Mouse (Mus musculus) A20 (cell line): Measurements from ENCODE around the gene Comtd1.

Experiments
- DNase-seq: peaks from one replicate; pipeline ENCODE4 v3.0.0-alpha.2; 2011; ENCODE audit warnings: low read depth, low spot score

Comtd1 gene

GRCm38 (mm10) chr14:21838336-21839017 is 10.3 kb downstream of the Comtd1 start:
- DNase-seq: no peak

GRCm38 (mm10) chr14:21831830-21832403 is 16.9 kb downstream of the Comtd1 start:
- DNase-seq: peak; percentile 79

GRCm38 (mm10) chr14:21830876-21831767 is 17.7 kb downstream of the Comtd1 start:
- peak; percentile 98 for DNase-seq

DNA sequence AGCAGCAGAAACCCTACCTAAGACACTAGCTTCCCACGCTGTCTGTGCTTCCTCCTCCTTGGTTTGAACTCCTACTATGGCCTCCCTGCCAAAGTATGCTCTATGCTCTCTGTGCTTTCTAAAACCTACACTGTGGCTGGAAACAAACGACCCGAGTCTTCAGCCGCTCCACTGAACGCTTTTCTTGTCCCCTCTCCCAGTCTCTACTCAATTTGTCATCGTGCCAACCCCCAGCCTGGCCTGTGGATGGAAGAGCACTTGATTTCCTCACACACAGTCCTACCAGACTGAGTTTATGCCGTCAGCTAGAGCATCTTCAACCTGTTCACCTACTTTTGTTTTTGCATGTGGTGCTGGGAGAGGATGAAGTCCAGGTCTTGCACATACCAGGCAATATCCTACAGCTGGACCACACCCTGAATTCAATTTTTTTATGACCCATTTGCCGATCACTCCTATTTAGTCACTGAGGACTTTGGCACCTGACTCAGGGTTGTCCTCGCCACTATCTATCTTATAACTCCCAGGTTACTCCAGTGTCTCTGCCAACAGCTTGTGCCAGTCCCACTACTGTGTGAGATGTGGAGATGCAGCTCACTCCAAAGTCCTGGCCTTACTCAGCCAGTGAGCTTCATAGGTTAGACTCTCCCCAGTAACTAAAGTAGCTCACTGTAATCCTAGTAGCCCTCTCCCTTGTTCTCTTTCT is 22.8 kb downstream of the Comtd1 start:
- no peak for DNase-seq

DNA sequence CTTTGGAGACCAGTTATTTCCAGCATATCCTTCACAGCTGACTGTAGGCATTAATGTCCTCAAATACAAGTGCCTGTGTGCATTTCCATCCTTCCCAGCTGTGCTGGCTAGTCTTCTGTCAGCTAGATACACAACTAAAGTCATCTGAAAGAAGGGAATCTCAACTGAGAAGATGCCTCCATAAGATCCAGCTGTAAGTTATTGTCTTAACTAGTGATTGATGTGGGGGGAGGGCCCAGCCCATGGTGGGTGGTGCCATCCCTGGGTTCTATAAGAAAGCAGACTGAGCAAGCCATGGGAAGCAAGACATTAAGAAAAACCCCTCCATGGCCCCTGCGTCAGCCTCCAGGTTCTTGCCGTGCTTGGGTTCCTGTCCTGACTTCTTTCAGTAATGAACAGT is 23.8 kb downstream of the Comtd1 start, which contains the start of gene Vdac2:
Gene Vdac2, plus strand, starts transcription at position 301 of the 400 bp plus-strand sequence.
- no peak for DNase-seq

DNA sequence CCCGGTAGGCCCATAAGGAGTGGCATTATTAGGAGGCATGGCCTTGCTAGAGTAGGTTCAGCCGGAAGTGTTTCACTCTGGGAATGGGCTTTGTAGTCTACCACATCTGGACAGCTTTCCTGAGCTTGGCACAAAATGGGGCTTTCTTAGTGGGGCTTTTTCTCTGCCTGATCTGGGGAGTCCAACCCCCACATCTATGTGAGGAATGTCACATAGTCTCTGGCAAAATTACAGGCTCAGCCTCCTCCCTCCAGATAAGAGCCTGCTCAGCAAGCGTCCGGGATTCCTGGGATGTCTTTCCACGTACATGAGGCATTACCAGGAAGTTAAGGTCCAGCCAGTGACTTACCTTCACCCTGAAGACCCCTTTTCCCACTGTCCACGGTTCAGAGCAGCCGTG is 24.9 kb downstream of the Comtd1 start:
- no peak for DNase-seq

DNA sequence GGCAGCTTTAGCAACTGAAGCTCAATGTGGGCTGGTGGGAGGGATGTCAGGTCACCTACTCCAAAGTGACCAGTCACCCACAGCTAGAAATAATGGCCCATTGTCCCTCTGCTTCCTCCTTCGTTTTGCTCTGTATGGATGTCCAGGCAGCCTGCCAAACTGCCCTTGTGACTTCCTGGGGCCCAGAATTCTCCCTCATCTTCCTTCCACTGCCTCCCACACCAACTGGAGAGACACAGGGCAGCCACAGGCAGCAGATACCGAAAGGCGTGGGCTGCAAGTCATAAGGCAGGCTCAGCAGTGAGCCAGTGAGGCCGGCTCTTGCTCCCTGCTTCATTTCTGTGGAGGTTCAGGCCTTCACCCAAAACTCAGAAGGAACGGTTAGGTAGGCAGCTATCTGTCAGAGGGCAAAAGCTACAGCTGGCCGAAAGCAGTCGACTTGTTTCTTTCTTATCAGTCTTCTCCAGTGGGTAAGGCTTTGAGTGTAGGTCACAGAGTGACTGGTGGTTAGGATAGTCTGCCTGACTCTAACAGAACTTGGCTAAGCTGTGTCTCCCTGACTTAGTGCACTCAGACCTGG is 25.9 kb downstream of the Comtd1 start:
- DNase-seq: no peak

DNA sequence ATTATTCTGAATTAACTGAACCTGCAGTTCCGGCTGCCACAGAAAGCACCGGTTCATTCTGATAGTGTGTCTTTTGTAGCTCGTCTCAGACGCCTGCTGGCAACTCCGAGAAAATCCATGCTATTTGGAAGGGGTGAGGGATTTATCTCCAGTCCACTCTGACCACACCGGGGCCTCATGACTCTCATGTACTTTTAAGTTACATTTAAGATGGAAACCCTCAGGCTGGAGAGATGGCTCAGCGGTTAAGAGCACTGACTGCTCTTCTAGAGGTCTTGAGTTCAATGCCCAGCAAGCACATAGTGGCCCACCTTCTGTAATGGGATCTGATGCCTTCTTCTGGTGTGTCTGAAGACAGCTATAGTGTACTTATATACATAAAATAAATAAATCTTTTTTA is 26.5 kb downstream of the Comtd1 start:
- no peak for DNase-seq

DNA sequence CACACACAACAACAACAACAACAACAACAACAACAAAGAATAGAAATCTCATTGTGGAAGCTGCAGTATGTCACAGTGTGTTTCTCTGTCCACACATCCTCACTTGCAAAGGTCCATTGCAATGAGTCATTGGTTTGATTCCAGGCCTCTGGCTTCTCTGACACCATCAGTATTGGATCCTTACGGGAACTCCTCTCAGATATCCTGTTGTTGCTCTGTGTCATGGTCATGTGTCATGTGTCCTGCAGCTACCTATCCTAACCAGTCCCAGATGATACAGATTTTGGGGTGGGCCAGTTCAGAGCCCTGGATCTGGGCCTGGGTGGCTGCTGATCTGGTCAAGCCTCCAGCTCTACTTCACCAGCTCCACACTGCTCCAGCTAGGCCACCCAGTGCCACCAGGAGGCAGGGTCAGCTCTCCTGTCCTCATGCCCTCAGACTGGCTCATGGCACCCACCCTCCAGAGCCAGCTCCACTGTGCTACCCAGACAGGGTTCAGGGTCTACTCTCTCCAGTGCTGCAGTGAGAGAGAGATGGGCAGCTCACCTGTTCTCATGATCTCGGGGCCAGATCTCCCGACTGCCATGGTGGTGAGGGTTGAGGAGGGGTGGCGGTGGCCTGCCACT is 27.8 kb downstream of the Comtd1 start:
- no peak for DNase-seq

- DNase-seq: no peak
These were observed 31.3 kb downstream of the Comtd1 start for GRCm38 (mm10) chr14:21817453-21817852.

GRCm38 (mm10) chr14:21816255-21816654 is 32.5 kb downstream of the Comtd1 start:
- DNase-seq: no peak

DNA sequence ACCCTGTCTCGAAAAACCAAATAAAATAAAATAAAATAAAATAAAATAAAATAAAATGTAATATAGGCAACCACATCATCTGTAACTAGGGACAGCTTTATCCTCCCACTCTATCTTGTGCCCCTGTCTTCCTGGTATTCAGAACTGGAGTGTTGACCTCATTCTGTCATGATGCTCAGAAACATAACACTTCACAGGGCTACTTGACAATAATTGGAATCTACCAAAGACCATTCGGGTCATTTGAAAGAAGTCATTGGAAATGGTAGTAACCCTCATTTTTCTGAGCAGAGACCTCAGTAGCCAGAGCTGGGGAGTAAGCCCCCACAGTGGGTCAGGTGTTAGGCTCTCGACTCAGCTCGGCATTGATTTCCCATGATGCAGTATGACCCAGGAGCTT is 34.2 kb downstream of the Comtd1 start:
- DNase-seq: no peak

DNA sequence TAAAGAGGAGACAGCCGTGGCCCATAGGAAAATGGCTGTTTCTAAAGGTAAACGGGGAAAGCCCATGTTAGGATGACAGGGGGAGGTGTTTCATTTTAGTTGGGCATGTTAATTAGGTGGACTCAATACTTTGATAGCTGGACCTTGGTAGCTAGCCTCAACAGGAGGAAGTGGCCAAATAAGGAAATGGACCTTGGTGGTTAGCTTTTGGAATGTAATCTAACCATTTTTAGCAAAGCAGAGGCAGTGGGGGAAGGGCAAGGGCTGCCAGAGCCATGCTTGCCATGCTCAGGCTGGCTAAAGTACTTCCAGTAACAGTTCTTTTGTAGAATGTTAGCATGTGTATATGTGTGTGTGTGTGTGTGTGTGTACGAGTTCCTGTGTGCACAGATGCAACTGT is 34.9 kb downstream of the Comtd1 start:
- DNase-seq: peak; percentile 16

GRCm38 (mm10) chr14:21813216-21813615 is 35.6 kb downstream of the Comtd1 start:
- no peak for DNase-seq

- DNase-seq: peak; percentile 80
These were observed 36.1 kb downstream of the Comtd1 start for GRCm38 (mm10) chr14:21812590-21813162.

DNA sequence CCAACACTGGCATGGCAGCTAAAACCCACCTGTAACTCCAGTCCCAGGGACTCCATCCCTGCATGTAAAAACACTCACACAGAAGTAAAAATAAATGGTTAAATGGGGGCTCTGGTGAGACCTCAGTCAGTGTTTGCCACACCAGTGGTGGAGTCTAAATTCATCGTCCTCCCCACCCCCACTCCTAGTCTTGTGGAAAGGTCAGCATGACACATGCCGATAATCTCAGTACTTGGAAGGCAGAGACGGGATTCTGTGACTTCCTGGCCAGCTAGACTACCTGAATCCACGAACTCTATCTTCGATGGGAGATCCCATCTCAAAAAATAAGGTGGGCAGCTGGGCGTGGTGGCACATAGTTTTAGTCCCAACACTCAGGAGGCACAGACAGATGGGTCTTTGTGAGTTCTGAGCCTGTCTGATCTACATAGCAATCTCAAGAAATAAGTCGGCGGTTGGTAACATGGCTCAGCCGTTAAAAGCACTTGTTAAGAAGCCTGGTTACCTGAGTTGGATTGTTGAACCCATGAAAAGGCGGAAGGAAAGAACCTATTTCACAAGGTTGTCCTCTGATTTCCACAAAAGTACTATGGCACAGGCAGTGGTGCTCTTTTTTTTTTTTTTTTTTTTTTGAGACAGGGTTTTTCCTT is 36.9 kb downstream of the Comtd1 start:
- no peak for DNase-seq

- peak; percentile 55 for DNase-seq
These were observed 37.5 kb downstream of the Comtd1 start for GRCm38 (mm10) chr14:21811301-21811700.

DNA sequence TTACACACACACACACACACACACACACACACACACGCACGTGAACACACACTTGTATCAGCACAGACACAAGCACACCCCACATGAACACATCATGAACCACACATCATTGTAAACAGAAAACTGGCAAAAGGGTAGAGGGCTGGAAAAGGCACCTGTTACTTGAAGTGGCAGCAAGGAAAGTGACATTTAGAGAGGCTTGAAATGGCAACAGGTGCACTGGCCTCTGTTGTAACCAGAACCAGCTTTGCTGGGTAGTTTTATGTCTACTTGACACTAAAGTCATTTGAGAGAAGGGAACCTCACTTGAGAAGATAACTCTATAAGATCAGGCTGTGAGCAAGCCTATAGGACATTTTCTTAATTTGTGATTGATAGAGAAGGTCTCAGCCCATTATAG is 39.4 kb downstream of the Comtd1 start:
- DNase-seq: no peak

GRCm38 (mm10) chr14:21808208-21808922 is 40.4 kb downstream of the Comtd1 start:
- no peak for DNase-seq
